Mouse (Mus musculus) liver, adult 2 months (tissue): Measurements from ENCODE around the gene Abhd6.

ENCODE experiments used
- CTCF ChIP-seq: fragments of 200-500 bp; IDR thresholded peaks from 2 replicates; pipeline ENCODE4 v1.5.1; 2011; ENCODE audit warnings: low read depth, low read length, control low read depth
- POLR2A ChIP-seq: fragments of 200-500 bp; IDR thresholded peaks from 2 replicates; pipeline ENCODE4 v1.6.1; 2011; ENCODE audit warnings: low read length, control low read depth; ENCODE audit not compliant: insufficient read depth; ENCODE audit errors: extremely low read depth

GRCm38 (mm10) chr14:7997255-7997696, 5.4 kb upstream of the Abhd6 start:
- TF ChIP-seq CTCF (peak; percentile 96), POLR2A (no peak)
